Mouse (Mus musculus) hindbrain, embryonic 16.5 days (tissue): ENCODE data around the gene 4931414P19Rik. TPM values are rescaled to one million over a fixed set of nuclear protein-coding genes. Genes with fewer than 3 reads are reported as not detected.

Source experiments
- ATAC-seq: fragments of 200-750 bp; cut with Nextera tagmentation; 2 replicates; pipeline ENCODE4 v1.8.0; 2017; ENCODE audit warnings: moderate TSS enrichment, moderate library complexity
- H3K27ac ChIP-seq: fragments of 300-500 bp; sonication (generic); 2 replicates; pipeline ENCODE4 v1.5.1; 2014; ENCODE audit warnings: low read depth, mild to moderate bottlenecking, control low read depth, low read length, moderate library complexity
- H3K27me3 ChIP-seq: fragments of 300-500 bp; sonication (generic); replicated peaks from 2 replicates; pipeline ENCODE4 v1.6.1; 2014; ENCODE audit warnings: low read length; ENCODE audit not compliant: control insufficient read depth, insufficient read depth
- H3K36me3 ChIP-seq: fragments of 300-500 bp; sonication (generic); 2 replicates; pipeline ENCODE4 v1.6.1; 2014; ENCODE audit warnings: mild to moderate bottlenecking, low read length, moderate library complexity, mixed read lengths; ENCODE audit not compliant: control insufficient read depth, insufficient read depth
- H3K4me1 ChIP-seq: fragments of 300-500 bp; sonication (generic); 2 replicates; pipeline ENCODE4 v1.6.1; 2014; ENCODE audit warnings: low read depth, low read length; ENCODE audit not compliant: control insufficient read depth, insufficient read depth
- H3K4me2 ChIP-seq: fragments of 300-500 bp; sonication (generic); 2 replicates; pipeline ENCODE4 v1.6.1; 2014; ENCODE audit warnings: mild to moderate bottlenecking, low read length, control low read depth, moderate library complexity
- H3K4me3 ChIP-seq: fragments of 300-500 bp; sonication (generic); 2 replicates; pipeline ENCODE4 v1.5.1; 2014; ENCODE audit warnings: mild to moderate bottlenecking, low read length, control low read depth, moderate library complexity
- H3K9ac ChIP-seq: fragments of 300-500 bp; sonication (generic); 2 replicates; pipeline ENCODE4 v1.6.1; 2014; ENCODE audit warnings: low read depth, mild to moderate bottlenecking, control low read depth, low read length, moderate library complexity
- H3K9me3 ChIP-seq: fragments of 300-500 bp; sonication (generic); 2 replicates; pipeline ENCODE4 v1.6.1; 2014; ENCODE audit warnings: mild to moderate bottlenecking, low read length, moderate library complexity; ENCODE audit not compliant: control insufficient read depth
- WGBS: fragments of 180-500 bp; shearing (Covaris S2); extraction: QIAGEN DNeasy Blood & Tissue Kit; methylation state at CpG from one replicate; pipeline ENCODE4 v1.1.7; 2014; 5-methylcytosine and 5-hydroxymethylcytosine counted together
- polyA plus RNA-seq: library from polyadenylated mRNA; unstranded; fragments of >200 nt; fragmentation: Nextera tagmentation; extraction: Ambion mirVana; gene quantifications from 2 replicates; pipeline ENCODE4 v1.2.1, GENCODE M21; 2015

4931414P19Rik gene
- polyA plus RNA-seq, 1 experiment from 2014 or later = 5.5 TPM

DNA sequence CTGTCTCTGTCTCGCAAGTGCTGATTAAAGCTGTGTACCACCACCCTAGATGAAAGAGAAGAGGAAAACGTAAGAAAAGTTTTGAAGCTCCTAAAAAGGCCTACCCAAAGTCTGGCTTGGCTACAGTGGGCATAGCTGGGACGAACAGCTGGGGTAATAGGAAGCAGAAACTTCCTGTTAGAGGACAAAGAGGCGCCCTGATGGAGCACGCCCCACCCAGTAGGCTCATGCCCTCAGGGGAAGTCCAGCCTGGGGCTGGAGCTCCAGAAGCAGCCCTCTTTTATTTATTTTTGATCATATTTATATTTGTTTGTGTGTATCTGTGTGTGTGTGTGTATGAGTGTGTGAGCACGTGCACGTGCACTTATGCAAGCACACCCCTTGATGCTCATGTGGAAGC lies 26.2 kb downstream of the 4931414P19Rik start:
- Histone ChIP-seq H3K4me1 (peaks cover 24% of the 10 kb centered on the region), H3K9ac (no peak overlapping the region), H3K27ac (no peak overlapping the region), H3K27me3 (peaks cover 11% of the 10 kb centered on the region), H3K9me3 (no peaks in the 10 kb centered on the region), H3K4me3 (no peak overlapping the region), H3K4me2 (no peak overlapping the region), H3K36me3 (peaks cover 7% of the 10 kb centered on the region)
- ATAC-seq = no peak
- 86% methylated on average over 7 of the region's 7 CpGs for WGBS

GRCm38 (mm10) chr14:54578063-54578462 lies 27.7 kb downstream of the 4931414P19Rik start:
- ATAC-seq = no peak; the same call in 1 of the 2 replicates
- Histone ChIP-seq H3K9ac (peak overlapping the region; percentile 70), H3K36me3 (peaks cover 2% of the 10 kb centered on the region; the same call in 1 of the 2 replicates), H3K27ac (peak overlapping the region; percentile 79), H3K4me2 (peak overlapping the region; percentile 91), H3K4me1 (peaks cover 28% of the 10 kb centered on the region), H3K9me3 (no peaks in the 10 kb centered on the region), H3K27me3 (peaks cover 17% of the 10 kb centered on the region), H3K4me3 (peak overlapping the region; percentile 66)
- 1% methylated on average over 10 of the region's 10 CpGs for WGBS

GRCm38 (mm10) chr14:54577089-54577982 lies 28.5 kb downstream of the 4931414P19Rik start, which contains the start of gene Ajuba:
Ajuba (minus strand) TSS chr14:54577558.
- ATAC-seq = peak; percentile 77
- peak within 1 kb of the TSS; percentile 70 for H3K9ac ChIP-seq
- H3K4me1 ChIP-seq = peaks cover 30% of the 10 kb centered on the region
- under 1% methylated on average over 66 of the region's 66 CpGs for WGBS
- H3K27me3 ChIP-seq = peaks cover 19% of the 10 kb centered on the region
- H3K4me3 ChIP-seq = peak within 1 kb of the TSS; percentile 66
- H3K9me3 ChIP-seq = no peaks in the 10 kb centered on the region
- H3K36me3 ChIP-seq = no peaks in the 10 kb centered on the region
- H3K27ac ChIP-seq = peak within 1 kb of the TSS; percentile 79
- peak within 1 kb of the TSS; percentile 91 for H3K4me2 ChIP-seq

DNA sequence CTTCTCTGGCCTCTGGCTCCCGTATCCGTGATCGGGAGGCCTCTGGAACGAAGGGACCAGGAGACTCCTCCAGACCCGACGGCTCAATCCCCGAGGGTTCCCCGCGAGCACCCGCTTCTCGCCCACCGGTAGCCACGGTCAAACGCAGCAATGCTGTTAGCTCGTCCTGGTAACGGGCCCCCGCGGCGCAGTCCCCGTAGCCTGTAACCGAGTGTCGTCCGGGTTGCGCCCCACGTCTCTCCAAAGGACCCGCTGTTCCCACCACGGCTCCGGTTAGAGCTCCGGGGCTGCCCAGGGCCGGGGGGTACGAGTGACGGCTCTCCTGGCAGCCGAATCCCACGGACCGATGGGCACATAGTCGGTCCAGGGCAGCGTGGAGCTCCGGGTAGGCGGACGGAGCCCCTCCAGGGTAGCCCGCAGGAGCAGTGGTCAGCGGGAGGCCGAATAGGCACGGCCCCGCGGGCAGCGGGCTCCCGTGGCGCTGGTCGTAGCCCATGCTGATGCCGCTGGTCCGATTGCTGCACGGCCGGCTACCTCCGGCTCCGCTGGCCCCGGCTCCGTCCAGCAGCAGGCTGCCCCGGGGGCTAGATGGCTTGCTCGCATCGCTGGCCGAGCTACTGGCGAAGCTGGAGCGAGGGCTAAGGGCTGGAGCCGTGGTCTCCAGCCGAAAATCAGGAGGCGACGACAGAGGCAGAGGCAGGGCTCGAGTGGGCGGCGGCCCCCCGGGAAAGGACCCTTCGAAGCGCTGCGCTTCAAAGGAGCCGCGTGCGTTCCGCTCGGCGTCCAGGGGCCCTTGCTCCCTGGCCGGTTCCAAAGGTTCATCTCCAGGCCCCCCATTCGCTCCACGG lies 29.3 kb downstream of the 4931414P19Rik start:
- WGBS = under 1% methylated on average over 65 of the region's 84 CpGs
- no peaks in the 10 kb centered on the region for H3K36me3 ChIP-seq
- H3K4me1 ChIP-seq = peaks cover 30% of the 10 kb centered on the region
- peak overlapping the region; percentile 91 for H3K4me2 ChIP-seq
- peak overlapping the region; percentile 66 for H3K4me3 ChIP-seq
- H3K27ac ChIP-seq = peak overlapping the region; percentile 68
- H3K9ac ChIP-seq = peak overlapping the region; percentile 70
- peak; percentile 19; the same call in 1 of the 2 replicates for ATAC-seq
- peaks cover 19% of the 10 kb centered on the region for H3K27me3 ChIP-seq
- no peaks in the 10 kb centered on the region for H3K9me3 ChIP-seq

DNA sequence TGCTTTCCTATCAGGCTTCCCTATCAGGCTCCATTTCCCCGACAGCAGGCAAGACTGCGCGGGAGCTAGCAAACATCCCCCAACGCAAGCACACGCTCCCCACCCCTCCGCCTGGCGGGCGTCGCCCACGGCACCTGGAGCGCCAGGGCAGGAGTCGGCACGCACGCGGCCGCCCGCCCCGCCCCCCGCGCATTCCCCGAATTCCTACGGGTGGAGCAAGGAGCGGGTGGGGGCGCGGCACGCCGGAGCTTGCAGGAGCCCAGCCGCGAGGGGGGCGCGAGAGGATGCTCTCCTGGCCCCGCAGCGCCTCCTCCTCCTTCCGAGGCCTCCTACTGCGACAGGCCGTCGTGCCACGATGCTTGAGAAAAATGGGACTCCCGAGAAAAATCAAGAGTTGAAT lies 30.2 kb downstream of the 4931414P19Rik start:
- Histone ChIP-seq H3K36me3 (no peaks in the 10 kb centered on the region), H3K9ac (peak overlapping the region; percentile 70), H3K27me3 (peaks cover 19% of the 10 kb centered on the region), H3K4me1 (peaks cover 30% of the 10 kb centered on the region), H3K9me3 (no peaks in the 10 kb centered on the region), H3K4me3 (peak overlapping the region; percentile 66), H3K4me2 (peak overlapping the region; percentile 91), H3K27ac (no peak overlapping the region)
- ATAC-seq = no peak
- WGBS = 1% methylated on average over 36 of the region's 39 CpGs

- Histone ChIP-seq H3K9me3 (no peaks in the 10 kb centered on the region), H3K36me3 (no peaks in the 10 kb centered on the region), H3K27ac (no peak overlapping the region), H3K4me1 (peaks cover 30% of the 10 kb centered on the region), H3K4me3 (peak overlapping the region; percentile 66), H3K4me2 (peak overlapping the region; percentile 91), H3K27me3 (peaks cover 19% of the 10 kb centered on the region), H3K9ac (no peak overlapping the region)
- ATAC-seq = no peak
- WGBS = 4% methylated on average over 8 of the region's 8 CpGs
These were observed 30.8 kb downstream of the 4931414P19Rik start for GRCm38 (mm10) chr14:54575031-54575430.

- H3K36me3 ChIP-seq = no peaks in the 10 kb centered on the region
- peak overlapping the region; percentile 91 for H3K4me2 ChIP-seq
- no peak overlapping the region for H3K4me3 ChIP-seq
- no peak overlapping the region for H3K9ac ChIP-seq
- no peaks in the 10 kb centered on the region for H3K9me3 ChIP-seq
- peaks cover 30% of the 10 kb centered on the region for H3K4me1 ChIP-seq
- 15% methylated on average over 4 of the region's 4 CpGs for WGBS
- ATAC-seq = no peak
- H3K27ac ChIP-seq = no peak overlapping the region
- H3K27me3 ChIP-seq = peaks cover 19% of the 10 kb centered on the region
These were observed 31.5 kb downstream of the 4931414P19Rik start for GRCm38 (mm10) chr14:54574253-54574652.

- no peak for ATAC-seq
These were observed 32.7 kb downstream of the 4931414P19Rik start for GRCm38 (mm10) chr14:54572790-54573736.

More at GRCm38 (mm10) chr14:54572790-54573736, 32.7 kb downstream of the 4931414P19Rik start:
- 0 out of 2 replicates have a peak overlapping the region, but pooled peaks have one; percentile 2 for H3K27ac ChIP-seq
- no peak overlapping the region for H3K4me3 ChIP-seq
- H3K4me1 ChIP-seq = peaks cover 25% of the 10 kb centered on the region
- peak overlapping the region; percentile 18; the same call in 1 of the 2 replicates for H3K9ac ChIP-seq
- H3K27me3 ChIP-seq = peaks cover 19% of the 10 kb centered on the region
- H3K9me3 ChIP-seq = no peaks in the 10 kb centered on the region
- peak overlapping the region; percentile 20; the same call in 1 of the 2 replicates for H3K4me2 ChIP-seq
- WGBS = 7% methylated on average over 12 of the region's 14 CpGs
- no peaks in the 10 kb centered on the region for H3K36me3 ChIP-seq
